Mouse (Mus musculus) bone marrow, adult 2 months (tissue): ENCODE data around the gene Rasal2. TPM values are rescaled to one million over a fixed set of nuclear protein-coding genes. Genes with fewer than 3 reads are reported as not detected.

Source experiments
- H3K27ac ChIP-seq: fragments of 200-500 bp; 2 replicates; pipeline ENCODE4 v1.5.1; 2012; ENCODE audit warnings: low read depth, mild to moderate bottlenecking, control low read depth, inconsistent platforms, low read length; ENCODE audit not compliant: control insufficient read depth, poor library complexity, insufficient read depth
- H3K4me1 ChIP-seq: fragments of 200-500 bp; 2 replicates; pipeline ENCODE4 v1.6.1; 2011; ENCODE audit warnings: low read length; ENCODE audit not compliant: control insufficient read depth, insufficient read depth
- H3K4me3 ChIP-seq: fragments of 200-500 bp; replicated peaks from 2 replicates; pipeline ENCODE3; 2011; ENCODE audit warnings: mild to moderate bottlenecking, low read depth, low read length, control low read depth; ENCODE audit not compliant: control insufficient read depth
- CTCF ChIP-seq: fragments of 200-500 bp; IDR thresholded peaks from 2 replicates; pipeline ENCODE4 v1.5.1; 2011; ENCODE audit warnings: low read length, control low read depth; ENCODE audit not compliant: control insufficient read depth, insufficient read depth
- POLR2A ChIP-seq: fragments of 200-500 bp; IDR thresholded peaks from 2 replicates; pipeline ENCODE4 v1.6.1; 2011; ENCODE audit warnings: low read depth, mild to moderate bottlenecking, control low read depth, low read length, borderline replicate concordance; ENCODE audit not compliant: control insufficient read depth
- WGBS: fragments of 180-500 bp; shearing (Covaris S2); methylation state at CpG from one replicate; pipeline ENCODE4 v1.1.7; 2018; 5-methylcytosine and 5-hydroxymethylcytosine counted together
- polyA plus RNA-seq: library from polyadenylated mRNA; stranded (reverse); fragments of >200 nt; gene quantifications from 2 replicates; pipeline ENCODE4 v1.2.4, GENCODE M21; 2011; ENCODE audit warnings: low replicate concordance; ENCODE audit not compliant: missing spikeins, insufficient read depth, insufficient read length

Rasal2 gene
- polyA plus RNA-seq, 1 experiment: 0.57 TPM

DNA sequence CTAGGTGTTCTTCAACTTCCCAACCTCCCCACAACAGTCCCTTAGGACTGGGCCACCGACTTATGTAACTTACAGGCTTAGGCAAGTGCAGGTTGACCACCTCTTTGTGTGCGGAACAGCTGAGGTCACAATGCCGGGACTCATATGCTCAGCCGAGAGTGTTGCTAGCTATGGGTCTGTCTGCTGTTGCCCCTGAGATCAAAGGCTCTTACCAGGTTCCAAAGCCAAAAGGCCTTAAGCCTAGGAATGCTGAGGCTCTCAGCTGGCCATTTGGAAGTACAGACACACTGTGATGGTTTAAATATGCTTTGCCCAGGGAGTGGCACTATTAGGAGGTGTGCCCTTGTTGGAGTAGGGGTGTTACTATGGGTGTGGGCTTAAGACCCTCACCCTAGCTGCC is 303.8 kb downstream of the Rasal2 start, which contains the start of gene Tex35:
TSS of gene Tex35 (minus strand) at position 101 of the 400 bp plus-strand sequence.
- no peak within 1 kb of the TSS for H3K4me3 ChIP-seq
- 82% methylated on average over 4 of the region's 4 CpGs for WGBS
- no peak for TF ChIP-seq POLR2A
- no peak for TF ChIP-seq CTCF
- H3K4me1 ChIP-seq: no peaks in the 10 kb centered on the region
- H3K27ac ChIP-seq: no peak within 1 kb of the TSS

DNA sequence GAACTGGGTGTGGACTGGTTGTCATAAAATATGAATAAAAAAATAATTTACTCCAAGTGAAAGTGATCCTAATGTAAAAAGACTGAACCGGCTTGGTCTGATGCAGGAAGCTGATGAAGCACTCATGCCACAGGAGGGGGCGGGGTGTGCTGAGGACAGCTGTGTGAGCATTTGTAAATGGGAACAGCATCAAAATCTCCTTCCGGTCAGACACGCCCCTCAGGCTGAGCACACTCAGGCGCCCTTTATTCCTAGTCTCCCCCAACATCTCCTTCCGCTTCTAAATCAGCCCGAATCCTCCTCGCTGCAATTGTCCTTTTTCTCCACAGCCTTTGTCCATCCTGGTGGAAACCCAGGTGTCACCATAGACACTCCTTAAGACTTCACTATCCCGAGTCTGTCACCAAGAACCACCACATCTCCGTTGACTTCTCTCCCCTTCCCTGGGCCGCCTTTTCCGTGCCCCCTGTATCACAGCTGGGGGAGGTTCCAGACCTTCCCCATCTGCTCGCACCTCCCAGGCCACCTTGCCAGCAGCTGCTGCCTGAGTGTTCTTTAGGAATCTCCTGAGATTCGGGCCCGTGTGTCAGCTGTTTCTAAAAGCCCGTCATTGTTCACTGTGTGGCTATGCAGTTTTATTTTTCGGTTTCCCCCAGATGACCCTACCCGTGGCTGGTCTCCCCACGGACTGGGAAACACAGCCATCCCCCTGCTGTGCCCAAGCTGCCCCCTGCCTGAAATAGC is 311.1 kb downstream of the Rasal2 start:
- TF ChIP-seq CTCF (no peak), POLR2A (no peak)
- Histone ChIP-seq H3K4me1 (no peaks in the 10 kb centered on the region), H3K4me3 (no peak overlapping the region), H3K27ac (no peak overlapping the region)
- WGBS: 14% methylated on average over 19 of the region's 19 CpGs

DNA sequence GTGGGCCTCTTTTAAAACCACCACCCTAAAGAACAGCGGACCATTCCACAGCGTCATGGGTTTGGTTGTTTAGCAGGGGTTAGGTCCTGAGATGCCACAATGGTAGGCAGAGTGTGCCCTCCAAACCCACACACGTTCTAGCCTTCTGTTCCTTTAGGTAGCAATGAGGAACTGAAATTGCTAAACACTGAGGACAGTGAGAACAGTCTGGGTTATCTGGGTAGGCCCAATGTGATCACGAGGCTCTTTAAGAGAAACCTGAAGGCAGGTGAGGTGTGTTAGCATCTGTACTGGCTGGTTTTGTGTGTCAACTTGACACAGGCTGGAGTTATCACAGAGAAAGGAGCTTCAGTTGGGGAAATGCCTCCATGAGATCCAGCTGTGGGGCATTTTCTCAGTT is 316.9 kb downstream of the Rasal2 start:
- no peak for TF ChIP-seq CTCF
- TF ChIP-seq POLR2A: no peak
- no peaks in the 10 kb centered on the region for H3K4me1 ChIP-seq
- no peak overlapping the region for H3K27ac ChIP-seq
- no peak overlapping the region for H3K4me3 ChIP-seq
- 56% methylated on average over 4 of the region's 4 CpGs for WGBS

DNA sequence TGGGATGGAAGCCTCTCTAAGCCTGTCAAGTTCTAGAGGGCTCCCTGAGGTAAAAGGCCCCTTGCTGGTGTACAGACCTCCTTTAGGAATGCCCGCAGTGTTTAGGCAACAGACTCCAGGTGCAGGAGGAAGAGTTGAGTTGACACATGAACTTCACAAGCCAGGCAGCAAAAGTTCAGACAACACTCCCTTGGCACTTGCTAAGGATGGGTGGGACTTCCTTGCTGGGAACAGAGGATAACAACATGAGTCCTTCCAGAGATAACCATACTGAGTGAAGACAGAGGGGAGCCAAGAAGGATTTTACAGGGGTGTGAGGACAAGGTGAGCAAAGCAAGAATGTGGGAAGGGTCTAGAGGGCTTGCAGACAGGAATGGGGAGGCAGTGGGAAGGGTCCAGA is 319.8 kb downstream of the Rasal2 start:
- Histone ChIP-seq H3K27ac (no peak overlapping the region), H3K4me1 (no peaks in the 10 kb centered on the region), H3K4me3 (no peak overlapping the region)
- 90% methylated on average over 1 of the region's 1 CpGs for WGBS
- TF ChIP-seq CTCF: no peak
- no peak for TF ChIP-seq POLR2A

DNA sequence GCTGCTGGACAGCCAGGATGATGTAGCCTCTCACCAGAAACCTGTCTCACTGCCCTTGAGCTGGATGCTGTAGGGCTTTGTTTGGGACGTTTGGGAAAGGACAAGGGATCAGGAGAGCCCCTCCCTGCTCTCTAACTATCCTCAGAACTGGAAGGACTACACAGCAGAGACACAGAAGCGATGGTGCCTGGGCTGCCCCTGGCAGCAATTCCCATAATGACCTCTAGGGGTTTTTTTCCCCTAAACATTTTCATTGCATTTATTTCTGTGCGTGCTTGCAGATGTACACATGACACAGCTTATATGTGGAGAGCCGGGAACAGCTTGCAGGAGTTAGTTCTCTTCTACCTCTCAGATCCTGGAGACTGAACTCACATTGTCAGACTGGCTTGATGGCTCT is 320.3 kb downstream of the Rasal2 start:
- Histone ChIP-seq H3K27ac (no peak overlapping the region), H3K4me1 (no peaks in the 10 kb centered on the region), H3K4me3 (no peak overlapping the region)
- TF ChIP-seq CTCF: peak; percentile 13; the same call in 1 of the 2 replicates
- TF ChIP-seq POLR2A: no peak
- 57% methylated on average over 4 of the region's 4 CpGs for WGBS

DNA sequence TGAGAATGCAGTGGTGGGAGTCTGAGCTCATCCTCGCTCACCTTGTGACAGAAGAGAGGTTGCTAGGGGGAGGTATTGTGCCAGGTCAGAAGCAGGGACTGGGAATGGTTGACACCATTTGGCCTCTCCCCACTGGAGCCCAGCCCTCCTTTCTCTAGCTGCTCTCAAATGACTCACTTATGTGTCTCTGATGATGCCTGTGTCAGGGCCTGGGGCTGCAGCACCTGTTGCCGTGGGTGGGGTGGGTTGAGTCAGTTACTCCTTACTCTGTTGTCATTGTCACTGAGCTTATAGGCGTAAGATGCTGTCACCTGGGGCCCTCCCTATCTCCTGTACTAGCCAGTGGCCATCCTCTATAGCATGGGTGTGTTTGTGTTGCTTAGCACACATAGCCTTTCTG is 321.6 kb downstream of the Rasal2 start:
- WGBS: 66% methylated on average over 3 of the region's 3 CpGs
- Histone ChIP-seq H3K4me3 (no peak overlapping the region), H3K4me1 (no peaks in the 10 kb centered on the region), H3K27ac (no peak overlapping the region)
- TF ChIP-seq POLR2A (no peak), CTCF (no peak)

DNA sequence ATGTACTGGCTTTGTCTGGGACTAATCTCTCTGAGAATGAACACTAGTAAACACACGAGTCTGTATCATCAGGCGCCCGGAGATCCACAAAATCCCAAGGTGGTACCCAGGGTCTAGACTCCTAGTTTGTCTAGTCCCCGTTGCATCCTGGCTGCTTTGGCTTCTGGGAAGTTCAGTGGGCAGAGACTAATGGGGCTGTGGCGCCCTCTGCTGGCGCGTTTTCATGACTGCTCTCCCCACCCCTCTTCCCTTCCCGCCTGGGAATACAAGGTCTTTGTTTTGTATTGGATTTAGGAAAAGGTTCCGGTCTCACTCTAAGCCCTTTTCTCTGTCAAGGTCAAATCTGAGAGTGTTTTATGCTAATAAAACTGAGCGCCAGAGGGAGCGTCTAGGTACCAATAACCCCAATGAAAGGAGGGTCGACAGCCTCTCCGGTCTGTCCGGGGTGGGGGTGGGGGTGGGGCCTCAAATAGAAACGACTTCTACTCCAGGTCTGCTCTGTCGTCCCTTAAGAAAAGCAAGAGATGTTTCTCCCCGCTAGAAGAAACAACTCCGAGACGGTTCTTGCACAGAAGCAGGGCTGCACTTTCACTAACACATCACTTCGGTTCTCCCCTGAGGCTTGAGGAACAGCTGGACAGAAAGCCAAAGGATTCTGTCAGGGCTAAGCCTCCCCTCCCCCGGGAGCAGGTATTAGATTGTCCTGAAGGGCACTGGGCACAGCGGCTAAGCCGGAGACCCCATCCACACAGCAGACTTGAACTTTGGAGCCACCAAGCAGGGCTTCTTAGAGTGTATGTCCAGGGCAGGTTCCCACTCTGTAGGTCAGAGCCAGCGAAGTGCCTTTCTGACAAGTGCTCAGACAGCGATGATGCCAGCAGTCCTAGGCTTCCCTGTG is 326.0 kb downstream of the Rasal2 start:
- no peaks in the 10 kb centered on the region; the same call in 1 of the 2 replicates for H3K4me1 ChIP-seq
- no peak overlapping the region for H3K27ac ChIP-seq
- WGBS: 10% methylated on average over 25 of the region's 25 CpGs
- TF ChIP-seq CTCF (peak; percentile 82), POLR2A (no peak)
- no peak overlapping the region for H3K4me3 ChIP-seq

Other genes starting within 250 kb of the Rasal2 start
- gene Cryzl2, start 46.0 kb upstream of the Rasal2 start, polyA plus RNA-seq: 6.3 and 9.1 TPM in 2 replicates
- gene Sec16b, start 94.1 kb upstream of the Rasal2 start, polyA plus RNA-seq: 1.6 TPM in 1 of 2 replicates, not detected in the other